Mouse (Mus musculus) brain, embryonic 18.5 days (tissue): Measurements from ENCODE around the gene Spata13.

Source experiments
- DNase-seq: peaks from one replicate; pipeline ENCODE4 v3.0.0-alpha.2; 2012; ENCODE audit warnings: low read depth, low spot score

Gene Spata13

GRCm38 (mm10) chr14:60676625-60677314 is 43.0 kb downstream of the Spata13 start:
- DNase-seq: no peak

- DNase-seq: no peak
These were observed 48.7 kb downstream of the Spata13 start for GRCm38 (mm10) chr14:60682361-60683023.

- DNase-seq: no peak
These were observed 50.2 kb downstream of the Spata13 start for GRCm38 (mm10) chr14:60683989-60684388.

GRCm38 (mm10) chr14:60686733-60687132 is 52.9 kb downstream of the Spata13 start:
- DNase-seq: no peak

- DNase-seq: no peak
These were observed 53.4 kb downstream of the Spata13 start for GRCm38 (mm10) chr14:60687241-60687640.

DNA sequence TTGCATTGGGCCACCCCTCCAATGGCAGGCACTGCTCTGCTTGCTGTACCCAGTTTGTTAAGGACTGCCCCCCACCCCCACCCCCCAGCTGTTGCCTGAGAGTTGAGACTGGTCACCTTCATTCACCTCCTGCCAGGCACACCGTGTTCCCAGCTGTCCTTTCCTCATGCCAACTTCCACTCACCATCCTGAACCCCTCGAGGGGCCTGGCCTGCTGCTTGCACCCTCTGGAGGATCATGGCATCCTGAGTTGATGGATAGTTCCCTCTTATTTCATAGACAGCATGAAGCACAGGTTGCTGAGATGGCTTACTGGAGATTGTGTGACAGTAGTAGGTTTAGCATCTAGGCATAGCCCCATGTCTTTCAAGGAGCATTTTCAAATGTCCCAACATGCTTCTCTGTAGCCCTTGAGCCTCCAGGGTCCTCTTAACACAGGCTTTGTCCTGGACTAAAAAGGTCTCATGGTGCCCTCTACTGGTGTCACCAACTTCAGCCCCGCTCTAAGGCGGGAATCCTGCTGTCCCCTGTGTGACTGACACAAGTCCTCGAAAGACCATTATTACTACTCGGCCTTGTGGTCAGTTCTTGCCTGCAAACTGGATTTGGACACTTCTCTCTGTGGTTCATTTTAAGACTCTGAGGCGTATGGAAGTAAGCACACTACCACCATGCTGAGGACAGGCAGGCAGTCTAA is 54.9 kb downstream of the Spata13 start:
- no peak for DNase-seq

DNA sequence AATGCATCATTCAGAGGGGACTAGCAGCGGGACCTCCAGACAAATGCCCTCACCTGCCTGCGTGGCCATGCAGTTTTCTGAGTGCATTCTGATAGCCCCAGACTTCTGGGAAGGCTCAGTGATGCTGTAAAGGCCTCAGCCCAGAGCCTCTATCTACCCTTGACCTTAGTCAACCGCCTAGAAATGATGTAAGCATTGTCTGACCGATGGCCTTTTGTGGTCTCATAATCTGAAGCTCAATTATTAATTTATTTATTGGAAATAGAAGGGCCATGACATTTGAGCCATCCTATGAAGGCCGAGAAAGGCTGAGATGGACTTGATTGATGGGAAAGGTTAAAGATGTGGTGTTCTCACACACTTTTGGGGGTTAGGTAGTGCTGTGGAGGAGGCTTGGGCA is 56.0 kb downstream of the Spata13 start:
- no peak for DNase-seq

GRCm38 (mm10) chr14:60690631-60691030 is 56.8 kb downstream of the Spata13 start:
- DNase-seq: no peak

- DNase-seq: no peak
These were observed 59.3 kb downstream of the Spata13 start for GRCm38 (mm10) chr14:60693122-60693536.

DNA sequence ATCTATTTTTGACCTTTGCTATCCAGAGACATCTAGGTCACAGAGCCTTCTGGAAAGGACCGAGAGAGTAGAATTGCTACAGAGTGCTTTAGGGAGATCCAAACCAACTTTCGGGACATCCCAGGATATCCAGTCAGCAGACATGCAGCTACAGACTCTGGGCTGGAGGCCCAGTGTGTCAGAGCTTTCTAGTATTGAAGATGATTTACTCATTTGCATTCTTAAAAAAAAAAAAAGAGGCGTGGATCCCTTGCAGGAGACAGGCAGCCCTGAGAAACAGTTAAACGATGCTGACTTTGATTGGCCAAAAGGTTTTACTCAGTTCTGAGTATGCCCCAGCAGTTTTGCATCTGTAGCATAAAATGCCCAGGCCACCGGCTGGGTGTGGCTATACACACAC is 59.9 kb downstream of the Spata13 start:
- DNase-seq: no peak

- DNase-seq: no peak
These were observed 60.6 kb downstream of the Spata13 start for GRCm38 (mm10) chr14:60694215-60694997.

DNA sequence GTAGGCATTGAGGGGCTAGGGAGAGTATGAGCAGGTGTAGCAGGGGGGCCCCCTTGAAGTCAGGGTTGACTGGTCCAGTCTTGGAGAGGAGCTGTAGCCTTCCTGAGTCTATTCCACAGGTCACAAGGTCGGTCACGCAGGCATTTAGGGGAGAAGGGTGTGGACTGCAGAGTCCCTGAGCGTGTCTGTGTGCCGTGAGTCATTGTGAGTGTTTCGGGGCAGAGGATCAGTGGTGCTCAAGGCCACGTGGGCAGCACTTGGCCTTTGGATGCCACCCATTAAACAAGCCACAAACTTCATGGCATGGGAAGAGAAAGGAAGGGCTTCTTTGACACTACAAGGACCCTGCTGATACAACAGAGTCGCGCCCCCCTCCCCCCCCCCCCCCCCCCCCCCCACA is 63.5 kb downstream of the Spata13 start:
- DNase-seq: no peak

DNA sequence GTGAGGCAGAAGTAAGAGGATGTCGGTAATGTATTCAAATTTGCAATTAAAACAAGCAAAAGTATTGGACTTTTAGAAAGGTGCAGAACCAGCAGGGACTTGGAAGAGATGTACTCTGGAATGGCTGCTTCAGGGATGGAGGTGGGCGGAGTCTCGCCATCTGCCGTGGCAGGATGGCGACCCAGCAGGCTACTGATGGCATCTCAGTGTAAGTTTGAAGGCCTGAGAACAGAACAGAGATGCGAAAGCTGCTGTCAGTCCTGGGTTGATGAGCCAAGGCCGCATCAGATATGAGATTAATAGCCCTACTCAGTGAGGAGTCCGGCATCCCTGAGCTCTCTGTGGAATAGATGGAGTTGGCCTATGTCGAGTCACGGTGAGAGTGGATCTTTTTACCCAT is 65.2 kb downstream of the Spata13 start:
- DNase-seq: no peak

DNA sequence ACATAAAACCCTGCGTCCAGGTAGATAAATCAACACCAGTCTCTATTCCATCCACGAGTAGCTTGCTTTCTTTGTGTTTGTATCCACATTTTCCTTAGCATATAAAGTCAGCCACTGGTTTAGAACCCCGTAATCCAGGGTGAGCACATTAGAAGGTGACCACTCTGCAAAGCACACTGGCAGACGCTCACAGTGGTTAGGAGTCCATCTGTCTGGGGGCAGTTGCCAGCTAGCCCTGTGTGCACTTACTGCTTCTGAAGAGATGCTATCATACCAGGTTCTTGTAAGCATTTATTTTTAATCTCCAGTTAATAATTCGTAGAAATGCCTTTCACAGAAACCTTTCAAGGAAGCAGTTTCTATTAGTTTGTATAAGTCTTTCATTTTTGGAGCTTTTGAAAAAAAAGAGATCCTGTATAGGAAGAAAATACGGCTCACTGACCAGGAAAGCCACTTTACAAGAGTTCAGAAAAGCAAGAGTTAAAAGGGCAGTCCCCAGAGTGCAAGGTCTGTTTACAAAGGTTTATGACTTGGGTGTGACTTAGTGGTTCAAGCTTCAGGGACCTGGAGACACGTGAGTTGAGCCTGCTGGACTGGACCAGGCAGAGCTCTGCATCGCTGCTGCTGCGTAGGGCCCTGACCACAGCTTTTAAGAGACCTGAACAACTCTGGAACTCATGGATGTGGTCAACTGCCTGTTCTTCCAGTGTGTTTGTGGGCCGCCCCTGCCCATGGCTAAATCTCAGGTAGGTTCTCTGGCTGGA is 68.8 kb downstream of the Spata13 start:
- no peak for DNase-seq

GRCm38 (mm10) chr14:60704510-60704909 is 70.7 kb downstream of the Spata13 start:
- no peak for DNase-seq

DNA sequence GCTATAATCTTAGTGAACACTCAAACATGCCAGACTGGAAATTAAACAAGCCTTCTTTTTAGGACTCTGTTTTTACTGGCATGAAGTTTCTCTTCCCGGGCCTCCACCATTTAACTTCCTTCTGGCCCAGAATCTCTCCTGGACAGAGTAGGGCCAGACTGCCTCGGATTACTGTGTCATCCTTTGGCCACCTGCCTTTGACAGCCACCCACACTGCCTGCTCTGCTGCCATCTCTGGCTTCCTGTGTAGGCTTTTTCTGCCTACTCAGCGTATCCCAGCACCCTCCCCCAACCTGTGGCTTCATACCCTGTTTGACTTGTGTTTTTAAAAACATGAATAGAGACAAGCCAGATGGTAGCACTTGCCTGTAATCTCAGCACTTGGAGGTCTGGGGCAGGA is 71.2 kb downstream of the Spata13 start:
- no peak for DNase-seq

- no peak for DNase-seq
These were observed 75.4 kb downstream of the Spata13 start for GRCm38 (mm10) chr14:60709192-60709591.

DNA sequence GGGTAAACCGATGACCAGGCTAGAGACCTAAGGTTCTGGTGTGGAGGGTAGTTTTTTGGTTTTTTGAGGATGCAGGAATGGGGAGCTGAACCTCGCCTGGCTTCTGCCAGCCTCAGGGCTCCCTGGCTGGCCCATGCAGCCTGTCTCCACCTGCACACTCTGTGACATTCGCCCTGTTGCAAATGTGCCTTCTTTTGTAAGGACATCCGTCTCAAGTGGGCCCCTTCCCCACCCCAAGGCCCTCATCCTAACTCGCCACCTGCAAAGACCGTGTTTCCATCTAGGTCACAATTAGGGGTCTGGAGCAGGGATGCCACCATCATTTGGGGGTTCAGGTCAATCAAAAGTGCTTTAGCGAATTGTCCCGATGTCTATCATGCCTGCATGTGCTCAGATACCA is 75.9 kb downstream of the Spata13 start:
- no peak for DNase-seq

GRCm38 (mm10) chr14:60711161-60711560 is 77.4 kb downstream of the Spata13 start:
- DNase-seq: no peak

GRCm38 (mm10) chr14:60711590-60712288 is 77.9 kb downstream of the Spata13 start:
- no peak for DNase-seq
